Mouse (Mus musculus): ENCODE results near the gene Gm44965. TPM values are rescaled to one million over a fixed set of nuclear protein-coding genes. Genes with fewer than 3 reads are reported as not detected.

Gene Gm44965
- polyA plus RNA-seq, 1 experiment from 2014 or later: not detected

GRCm38 (mm10) chr6:48630831-48631230 lies 37.1 kb downstream of the Gm44965 start:
- WGBS: 83% methylated on average over 8 of the region's 8 CpGs
- H3K4me3 ChIP-seq: no peak overlapping the region
- peaks cover 14% of the 10 kb centered on the region for H3K27me3 ChIP-seq
- H3K27ac ChIP-seq (replicated peaks): no peak overlapping the region
- H3K4me2 ChIP-seq (replicated peaks): no peak overlapping the region
- peaks cover 19% of the 10 kb centered on the region for H3K4me1 ChIP-seq
- ATAC-seq (replicated peaks): no peak
- H3K9ac ChIP-seq (replicated peaks): no peak overlapping the region
- H3K9me3 ChIP-seq: no peaks in the 10 kb centered on the region
- no peaks in the 10 kb centered on the region for H3K36me3 ChIP-seq

- no peak overlapping the region for H3K4me3 ChIP-seq
- WGBS: 90% methylated on average over 2 of the region's 2 CpGs
Observed at GRCm38 (mm10) chr6:48635105-48635504, 41.4 kb downstream of the Gm44965 start.

GRCm38 (mm10) chr6:48636515-48636914 lies 42.8 kb downstream of the Gm44965 start:
- WGBS: 55% methylated on average over 6 of the region's 6 CpGs

More at GRCm38 (mm10) chr6:48635105-48635504, 41.4 kb downstream of the Gm44965 start:
- H3K27me3 ChIP-seq: no peaks in the 10 kb centered on the region
- no peaks in the 10 kb centered on the region for H3K36me3 ChIP-seq
- ATAC-seq (replicated peaks): no peak
- H3K4me1 ChIP-seq: no peaks in the 10 kb centered on the region
- no peak overlapping the region for H3K9ac ChIP-seq (replicated peaks)
- no peaks in the 10 kb centered on the region for H3K9me3 ChIP-seq
- H3K27ac ChIP-seq (replicated peaks): no peak overlapping the region
- H3K4me2 ChIP-seq (replicated peaks): no peak overlapping the region

GRCm38 (mm10) chr6:48637811-48638500 lies 44.2 kb downstream of the Gm44965 start:
- Histone ChIP-seq H3K27ac (replicated peaks) (no peak overlapping the region), H3K9ac (replicated peaks) (no peak overlapping the region), H3K4me3 (no peak overlapping the region), H3K9me3 (no peaks in the 10 kb centered on the region), H3K4me1 (no peaks in the 10 kb centered on the region), H3K27me3 (no peaks in the 10 kb centered on the region), H3K36me3 (no peaks in the 10 kb centered on the region), H3K4me2 (replicated peaks) (no peak overlapping the region)
- WGBS: 67% methylated on average over 6 of the region's 6 CpGs
- no peak for ATAC-seq (replicated peaks)

More at GRCm38 (mm10) chr6:48636515-48636914, 42.8 kb downstream of the Gm44965 start:
- Histone ChIP-seq H3K9me3 (no peaks in the 10 kb centered on the region), H3K27me3 (no peaks in the 10 kb centered on the region), H3K4me2 (replicated peaks) (no peak overlapping the region), H3K4me3 (no peak overlapping the region), H3K9ac (replicated peaks) (no peak overlapping the region), H3K36me3 (no peaks in the 10 kb centered on the region), H3K27ac (replicated peaks) (no peak overlapping the region), H3K4me1 (no peaks in the 10 kb centered on the region)
- no peak for ATAC-seq (replicated peaks)

- ATAC-seq (replicated peaks): no peak
- Histone ChIP-seq H3K27ac (replicated peaks) (no peak overlapping the region), H3K27me3 (no peaks in the 10 kb centered on the region), H3K9me3 (no peaks in the 10 kb centered on the region), H3K4me1 (no peaks in the 10 kb centered on the region), H3K4me2 (replicated peaks) (no peak overlapping the region), H3K9ac (replicated peaks) (no peak overlapping the region), H3K36me3 (no peaks in the 10 kb centered on the region), H3K4me3 (no peak overlapping the region)
- 72% methylated on average over 2 of the region's 2 CpGs for WGBS
Observed at GRCm38 (mm10) chr6:48638553-48638952, 44.8 kb downstream of the Gm44965 start.

GRCm38 (mm10) chr6:48641391-48641790 lies 47.6 kb downstream of the Gm44965 start:
- no peaks in the 10 kb centered on the region for H3K36me3 ChIP-seq
- H3K9me3 ChIP-seq: no peaks in the 10 kb centered on the region
- H3K27ac ChIP-seq (replicated peaks): no peak overlapping the region
- no peak overlapping the region for H3K4me3 ChIP-seq
- no peak overlapping the region for H3K9ac ChIP-seq (replicated peaks)
- no peaks in the 10 kb centered on the region for H3K27me3 ChIP-seq
- no peak overlapping the region for H3K4me2 ChIP-seq (replicated peaks)
- no peaks in the 10 kb centered on the region for H3K4me1 ChIP-seq
- WGBS: 77% methylated on average over 6 of the region's 6 CpGs
- no peak for ATAC-seq (replicated peaks)

- no peak overlapping the region for H3K9ac ChIP-seq (replicated peaks)
- H3K4me1 ChIP-seq: no peaks in the 10 kb centered on the region
- H3K4me2 ChIP-seq (replicated peaks): no peak overlapping the region
- 20% methylated on average over 4 of the region's 4 CpGs for WGBS
- no peaks in the 10 kb centered on the region for H3K9me3 ChIP-seq
- no peaks in the 10 kb centered on the region for H3K27me3 ChIP-seq
- no peak overlapping the region for H3K4me3 ChIP-seq
- no peaks in the 10 kb centered on the region for H3K36me3 ChIP-seq
- peak; percentile 38; the same call in 1 of the 2 replicates for ATAC-seq (replicated peaks)
- no peak overlapping the region for H3K27ac ChIP-seq (replicated peaks)
Observed at GRCm38 (mm10) chr6:48642764-48643292, 49.1 kb downstream of the Gm44965 start.

- no peaks in the 10 kb centered on the region for H3K9me3 ChIP-seq
- H3K27me3 ChIP-seq: no peaks in the 10 kb centered on the region
- H3K27ac ChIP-seq (replicated peaks): no peak overlapping the region
- WGBS: 14% methylated on average over 12 of the region's 12 CpGs
- no peak overlapping the region for H3K4me3 ChIP-seq
- H3K9ac ChIP-seq (replicated peaks): no peak overlapping the region
- no peaks in the 10 kb centered on the region for H3K36me3 ChIP-seq
- 0 out of 2 replicates have a peak, but pooled peaks have one; percentile 53 for ATAC-seq (replicated peaks)
- H3K4me1 ChIP-seq: no peaks in the 10 kb centered on the region
- no peak overlapping the region for H3K4me2 ChIP-seq (replicated peaks)
Observed at GRCm38 (mm10) chr6:48645660-48646308, 52.0 kb downstream of the Gm44965 start.

- Histone ChIP-seq H3K9me3 (no peaks in the 10 kb centered on the region), H3K27me3 (no peaks in the 10 kb centered on the region), H3K4me3 (no peak overlapping the region), H3K4me1 (no peaks in the 10 kb centered on the region), H3K4me2 (replicated peaks) (no peak overlapping the region), H3K9ac (replicated peaks) (no peak overlapping the region), H3K36me3 (no peaks in the 10 kb centered on the region), H3K27ac (replicated peaks) (no peak overlapping the region)
- 89% methylated on average over 4 of the region's 4 CpGs for WGBS
- no peak for ATAC-seq (replicated peaks)
Observed at GRCm38 (mm10) chr6:48646309-48646690, 52.6 kb downstream of the Gm44965 start.

- WGBS: 59% methylated on average over 3 of the region's 3 CpGs
Observed at GRCm38 (mm10) chr6:48646995-48647394, 53.3 kb downstream of the Gm44965 start, which contains the start of gene Gimap8. Gene Gimap8, plus strand, starts transcription at chr6:48647234.

GRCm38 (mm10) chr6:48647611-48648010 lies 53.9 kb downstream of the Gm44965 start:
- Histone ChIP-seq H3K9me3 (no peaks in the 10 kb centered on the region), H3K36me3 (no peaks in the 10 kb centered on the region), H3K4me3 (no peak overlapping the region), H3K9ac (replicated peaks) (no peak overlapping the region), H3K27me3 (no peaks in the 10 kb centered on the region), H3K4me1 (no peaks in the 10 kb centered on the region), H3K4me2 (replicated peaks) (no peak overlapping the region), H3K27ac (replicated peaks) (no peak overlapping the region)
- ATAC-seq (replicated peaks): no peak
- 87% methylated on average over 2 of the region's 2 CpGs for WGBS

More at GRCm38 (mm10) chr6:48646995-48647394, 53.3 kb downstream of the Gm44965 start, which contains the start of gene Gimap8:
- Histone ChIP-seq H3K4me2 (replicated peaks) (no peak within 1 kb of the TSS), H3K9ac (replicated peaks) (no peak within 1 kb of the TSS), H3K27me3 (no peaks in the 10 kb centered on the region), H3K36me3 (no peaks in the 10 kb centered on the region), H3K4me3 (no peak within 1 kb of the TSS), H3K9me3 (no peaks in the 10 kb centered on the region), H3K4me1 (no peaks in the 10 kb centered on the region), H3K27ac (replicated peaks) (no peak within 1 kb of the TSS)
- no peak for ATAC-seq (replicated peaks)

GRCm38 (mm10) chr6:48648779-48649178 lies 55.0 kb downstream of the Gm44965 start:
- H3K9ac ChIP-seq (replicated peaks): no peak overlapping the region
- no peak overlapping the region for H3K4me3 ChIP-seq
- no peak for ATAC-seq (replicated peaks)
- no peaks in the 10 kb centered on the region for H3K9me3 ChIP-seq
- 86% methylated on average over 4 of the region's 4 CpGs for WGBS
- H3K36me3 ChIP-seq: no peaks in the 10 kb centered on the region
- H3K27ac ChIP-seq (replicated peaks): no peak overlapping the region
- H3K27me3 ChIP-seq: no peaks in the 10 kb centered on the region
- H3K4me2 ChIP-seq (replicated peaks): no peak overlapping the region
- H3K4me1 ChIP-seq: no peaks in the 10 kb centered on the region
